Mouse (Mus musculus): Measurements from ENCODE around the gene AC170998.1.

GRCm38 (mm10) chr17:28766203-28766602, 40.3 kb downstream of the AC170998.1 start:
- TF ChIP-seq CTCF (IDR thresholded peaks at IDR 0.05; ENCODE audit: low read depth) (no peak), EP300 (IDR thresholded peaks at IDR 0.05; ENCODE audit: low read depth) (no peak)
